Mouse (Mus musculus) cerebellum, adult 2 months (tissue): ENCODE measurements around the gene Dolpp1.

ENCODE experiments used
- CTCF ChIP-seq: fragments of 200-500 bp; IDR thresholded peaks from 2 replicates; pipeline ENCODE4 v1.5.1; 2011; ENCODE audit warnings: low read depth, mild to moderate bottlenecking, control low read depth, low read length, moderate library complexity, borderline replicate concordance; ENCODE audit not compliant: insufficient read depth
- POLR2A ChIP-seq: fragments of 200-500 bp; IDR thresholded peaks from 2 replicates; pipeline ENCODE4 v1.6.1; 2011; ENCODE audit warnings: low read length, control low read depth, borderline replicate concordance; ENCODE audit not compliant: insufficient read depth

GRCm38 (mm10) chr2:30392114-30392576, at the start of gene Dolpp1:
- TF ChIP-seq CTCF = no peak
- TF ChIP-seq POLR2A = peak; percentile 83; the same call in 1 of the 2 replicates
